Mouse (Mus musculus) stomach, embryonic 16.5 days (tissue): ENCODE data around the gene Scpep1. TPM values are rescaled to one million over a fixed set of nuclear protein-coding genes. Genes with fewer than 3 reads are reported as not detected.
"Not testable (repeated sequence)": the region's sequence is repeated elsewhere in the genome, so short reads cannot be mapped to it uniquely, and the experiment has no call there.

Experiments
- ATAC-seq: fragments of 200-750 bp; cut with Nextera tagmentation; 2 replicates; pipeline ENCODE4 v1.8.0; 2017; ENCODE audit warnings: moderate number of reproducible peaks, moderate TSS enrichment; ENCODE audit not compliant: insufficient read depth, low FRiP score
- H3K27ac ChIP-seq: fragments of 300-500 bp; sonication (generic); 2 replicates; pipeline ENCODE4 v1.5.1; 2014; ENCODE audit warnings: low read length
- H3K27me3 ChIP-seq: fragments of 300-500 bp; sonication (generic); 2 replicates; pipeline ENCODE4 v1.6.1; 2014; ENCODE audit warnings: low read length, control low read depth, mixed read lengths; ENCODE audit not compliant: control insufficient read depth, insufficient read depth
- H3K36me3 ChIP-seq: fragments of 300-500 bp; sonication (generic); 2 replicates; pipeline ENCODE4 v1.6.1; 2014; ENCODE audit warnings: low read length; ENCODE audit not compliant: control insufficient read depth, insufficient read depth
- H3K4me1 ChIP-seq: fragments of 300-500 bp; sonication (generic); 2 replicates; pipeline ENCODE4 v1.6.1; 2014; ENCODE audit warnings: low read length, control low read depth, mixed read lengths; ENCODE audit not compliant: control insufficient read depth, insufficient read depth
- H3K4me2 ChIP-seq: fragments of 300-500 bp; sonication (generic); 2 replicates; pipeline ENCODE4 v1.6.1; 2014; ENCODE audit warnings: low read depth, low read length, mixed read lengths
- H3K4me3 ChIP-seq: fragments of 300-500 bp; sonication (generic); replicated peaks from 2 replicates; pipeline ENCODE4 v1.5.1; 2014; ENCODE audit warnings: mild to moderate bottlenecking, low read length
- H3K9ac ChIP-seq: fragments of 300-500 bp; sonication (generic); 2 replicates; pipeline ENCODE4 v1.6.1; 2014; ENCODE audit warnings: low read length
- H3K9me3 ChIP-seq: fragments of 300-500 bp; sonication (generic); replicated peaks from 2 replicates; pipeline ENCODE4 v1.6.1; 2016; ENCODE audit warnings: low read length, control low read depth; ENCODE audit not compliant: control insufficient read depth
- WGBS: fragments of 180-500 bp; shearing (Covaris S2); extraction: QIAGEN DNeasy Blood & Tissue Kit; methylation state at CpG from one replicate; pipeline ENCODE4 v1.1.7; 2014; 5-methylcytosine and 5-hydroxymethylcytosine counted together
- polyA plus RNA-seq: library from polyadenylated mRNA; unstranded; fragments of >200 nt; fragmentation: Nextera tagmentation; extraction: Ambion mirVana; gene quantifications from 2 replicates; pipeline ENCODE4 v1.2.1, GENCODE M21; 2015

Gene Scpep1
- polyA plus RNA-seq, 1 experiment from 2014 or later = 93.1 TPM

GRCm38 (mm10) chr11:88998974-88999722 is 43.9 kb upstream of the Scpep1 start, which contains the start of gene Trim25:
TSS of gene Trim25 (plus strand) at chr11:88999376.
- peak within 1 kb of the TSS; percentile 70 for H3K4me2 ChIP-seq
- H3K27ac ChIP-seq = peak within 1 kb of the TSS; percentile 77
- 2% methylated on average over 48 of the region's 48 CpGs for WGBS
- no peaks in the 10 kb centered on the region for H3K9me3 ChIP-seq
- peak within 1 kb of the TSS; percentile 74 for H3K4me3 ChIP-seq
- H3K9ac ChIP-seq = peak within 1 kb of the TSS; percentile 87
- peak; percentile 96 for ATAC-seq
- no peaks in the 10 kb centered on the region for H3K36me3 ChIP-seq
- no peaks in the 10 kb centered on the region for H3K27me3 ChIP-seq
- peaks cover 20% of the 10 kb centered on the region for H3K4me1 ChIP-seq

GRCm38 (mm10) chr11:88998406-88998805 is 43.1 kb upstream of the Scpep1 start:
- no peaks in the 10 kb centered on the region for H3K27me3 ChIP-seq
- peaks cover 20% of the 10 kb centered on the region for H3K4me1 ChIP-seq
- no peaks in the 10 kb centered on the region for H3K36me3 ChIP-seq
- H3K4me2 ChIP-seq = peak overlapping the region; percentile 70
- H3K27ac ChIP-seq = no peak overlapping the region
- no peak overlapping the region for H3K4me3 ChIP-seq
- no peaks in the 10 kb centered on the region for H3K9me3 ChIP-seq
- no peak overlapping the region for H3K9ac ChIP-seq
- WGBS = 31% methylated on average over 3 of the region's 3 CpGs
- no peak for ATAC-seq

- H3K36me3 ChIP-seq, H3K9ac ChIP-seq, H3K27ac ChIP-seq, H3K4me2 ChIP-seq, H3K9me3 ChIP-seq, H3K27me3 ChIP-seq, ATAC-seq, H3K4me3 ChIP-seq: not testable (repeated sequence)
- 79% methylated on average over 5 of the region's 5 CpGs for WGBS
- H3K4me1 ChIP-seq = peaks cover 11% of the 10 kb centered on the region
These were observed 42.1 kb upstream of the Scpep1 start for GRCm38 (mm10) chr11:88997343-88997742.

GRCm38 (mm10) chr11:88996427-88996826 is 41.2 kb upstream of the Scpep1 start:
- Histone ChIP-seq H3K36me3 (no peaks in the 10 kb centered on the region), H3K27me3 (no peaks in the 10 kb centered on the region), H3K9me3 (no peaks in the 10 kb centered on the region), H3K27ac (peak overlapping the region; percentile 39), H3K9ac (no peak overlapping the region), H3K4me2 (0 out of 2 replicates have a peak overlapping the region, but pooled peaks have one; percentile 7), H3K4me1 (peaks cover 7% of the 10 kb centered on the region), H3K4me3 (no peak overlapping the region)
- 45% methylated on average over 7 of the region's 7 CpGs for WGBS
- ATAC-seq = no peak

GRCm38 (mm10) chr11:88995616-88996015 is 40.4 kb upstream of the Scpep1 start:
- no peak overlapping the region for H3K9ac ChIP-seq
- WGBS = 82% methylated on average over 2 of the region's 2 CpGs
- peaks cover 4% of the 10 kb centered on the region; the same call in 1 of the 2 replicates for H3K4me1 ChIP-seq
- H3K9me3 ChIP-seq = no peaks in the 10 kb centered on the region
- no peak overlapping the region for H3K4me2 ChIP-seq
- ATAC-seq = no peak
- H3K27me3 ChIP-seq = no peaks in the 10 kb centered on the region
- no peak overlapping the region for H3K27ac ChIP-seq
- no peak overlapping the region for H3K4me3 ChIP-seq
- H3K36me3 ChIP-seq = no peaks in the 10 kb centered on the region

GRCm38 (mm10) chr11:88994492-88994891 is 39.2 kb upstream of the Scpep1 start:
- 84% methylated on average over 7 of the region's 7 CpGs for WGBS
- no peak for ATAC-seq
- Histone ChIP-seq H3K9ac (no peak overlapping the region), H3K27me3 (no peaks in the 10 kb centered on the region), H3K4me2 (no peak overlapping the region), H3K4me1 (no peaks in the 10 kb centered on the region; the same call in 1 of the 2 replicates), H3K36me3 (no peaks in the 10 kb centered on the region), H3K9me3 (no peaks in the 10 kb centered on the region), H3K4me3 (no peak overlapping the region), H3K27ac (no peak overlapping the region)

GRCm38 (mm10) chr11:88993625-88994024 is 38.4 kb upstream of the Scpep1 start:
- no peak overlapping the region for H3K27ac ChIP-seq
- H3K4me2 ChIP-seq = no peak overlapping the region
- H3K27me3 ChIP-seq = no peaks in the 10 kb centered on the region
- ATAC-seq = no peak; the same call in 1 of the 2 replicates
- H3K36me3 ChIP-seq = no peaks in the 10 kb centered on the region
- no peak overlapping the region for H3K9ac ChIP-seq
- WGBS = 21% methylated on average over 5 of the region's 5 CpGs
- no peak overlapping the region for H3K4me3 ChIP-seq
- no peaks in the 10 kb centered on the region for H3K9me3 ChIP-seq
- H3K4me1 ChIP-seq = no peaks in the 10 kb centered on the region; the same call in 1 of the 2 replicates

GRCm38 (mm10) chr11:88993186-88993585 is 37.9 kb upstream of the Scpep1 start:
- Histone ChIP-seq H3K4me3 (no peak overlapping the region), H3K36me3 (no peaks in the 10 kb centered on the region), H3K27ac (no peak overlapping the region), H3K27me3 (no peaks in the 10 kb centered on the region), H3K4me2 (no peak overlapping the region), H3K9me3 (no peaks in the 10 kb centered on the region), H3K4me1 (no peaks in the 10 kb centered on the region; the same call in 1 of the 2 replicates), H3K9ac (no peak overlapping the region)
- 51% methylated on average over 7 of the region's 7 CpGs for WGBS
- no peak for ATAC-seq

GRCm38 (mm10) chr11:88989530-88989929 is 34.3 kb upstream of the Scpep1 start:
- no peak overlapping the region for H3K4me3 ChIP-seq
- H3K27ac ChIP-seq = no peak overlapping the region
- H3K4me1 ChIP-seq = no peaks in the 10 kb centered on the region
- H3K4me2 ChIP-seq = no peak overlapping the region
- no peaks in the 10 kb centered on the region for H3K27me3 ChIP-seq
- 69% methylated on average over 5 of the region's 5 CpGs for WGBS
- no peak for ATAC-seq
- H3K9me3 ChIP-seq = no peaks in the 10 kb centered on the region
- no peak overlapping the region for H3K9ac ChIP-seq
- H3K36me3 ChIP-seq = no peaks in the 10 kb centered on the region
